Mouse (Mus musculus) cerebellum, adult 8-10 months (tissue): ENCODE measurements around the gene Gm8237.
A peak's percentile ranks its signal among the peaks of the same experiment; 100 is the strongest.
"Not testable (repeated sequence)": the region's sequence is repeated elsewhere in the genome, so short reads cannot be mapped to it uniquely, and the experiment has no call there.

Source experiments
- DNase-seq: peaks from one replicate; pipeline ENCODE4 v3.0.0; 2022

Gene Gm8237

DNA sequence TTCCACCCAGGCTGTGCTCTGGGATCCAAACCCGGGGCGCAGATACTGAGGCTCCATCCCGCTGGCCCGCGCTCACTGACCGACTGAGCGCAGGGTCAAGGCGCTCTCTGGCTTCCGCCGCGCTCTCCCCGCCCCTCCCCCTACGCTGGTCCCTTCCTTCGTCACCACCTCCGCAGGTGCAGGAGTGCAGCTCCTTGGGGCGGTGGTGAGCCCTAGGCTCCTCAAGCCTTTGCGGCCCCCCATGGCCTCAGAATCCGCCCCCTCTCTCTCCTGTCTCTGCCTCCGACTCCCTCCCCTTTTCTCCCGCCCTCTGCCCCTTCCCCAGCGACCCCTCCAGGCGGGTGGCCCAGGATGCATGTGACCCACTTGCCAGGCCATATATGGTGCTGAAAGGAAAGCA is at the start of gene Gm8237:
Gm8237 (minus strand) TSS at position 142 of the 400 bp plus-strand sequence.
- DNase-seq = not testable (repeated sequence)

DNA sequence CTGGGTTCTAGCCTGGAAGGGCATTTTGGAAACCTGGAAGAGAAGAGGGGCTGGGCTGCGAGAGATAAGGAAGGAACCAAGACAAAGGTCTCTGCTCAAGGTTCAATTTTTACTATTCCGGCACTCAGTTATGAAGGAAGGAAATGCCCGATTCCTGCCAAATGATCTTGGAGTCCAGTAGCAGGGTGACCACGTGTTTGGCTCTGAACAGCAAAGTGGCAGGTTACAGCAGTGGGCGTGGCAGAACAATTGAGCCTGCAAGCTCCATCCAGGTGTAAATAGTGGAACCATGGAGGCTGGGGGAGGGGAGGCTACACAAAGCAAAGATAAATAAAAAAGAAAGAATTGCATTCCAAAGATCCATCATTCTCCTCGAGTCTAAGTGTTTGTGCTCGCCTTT is 43.1 kb upstream of the Gm8237 start:
- not testable (repeated sequence) for DNase-seq

DNA sequence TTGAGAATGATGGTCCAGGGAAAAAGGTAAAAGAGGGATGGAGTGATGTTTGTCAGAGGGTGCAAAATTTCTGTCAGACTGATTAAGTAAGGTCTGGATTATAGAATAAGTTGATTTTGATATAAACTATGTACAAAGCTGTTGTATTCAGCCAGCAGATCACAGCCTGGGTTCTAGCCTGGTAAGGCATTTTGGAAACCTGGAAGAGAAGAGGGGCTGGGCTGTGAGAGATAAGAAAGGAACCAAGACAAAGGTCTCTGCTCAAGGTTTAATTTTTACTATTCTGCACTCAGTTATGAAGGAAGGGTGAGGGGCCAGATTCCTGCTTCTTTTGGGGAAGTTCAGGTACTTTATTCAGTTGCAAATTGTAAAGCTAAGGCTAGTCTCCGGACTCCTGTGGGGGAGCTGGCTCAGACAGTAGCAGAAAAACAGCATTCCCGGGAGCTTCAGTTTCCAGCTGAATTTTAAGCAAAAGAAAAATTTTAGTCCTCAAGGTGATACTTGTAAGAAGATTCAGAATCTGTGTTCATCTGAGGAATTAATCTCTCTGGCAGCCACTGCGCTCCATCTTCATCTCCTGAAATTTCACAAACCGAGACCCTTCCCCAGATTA is 38.3 kb upstream of the Gm8237 start:
- not testable (repeated sequence) for DNase-seq

DNA sequence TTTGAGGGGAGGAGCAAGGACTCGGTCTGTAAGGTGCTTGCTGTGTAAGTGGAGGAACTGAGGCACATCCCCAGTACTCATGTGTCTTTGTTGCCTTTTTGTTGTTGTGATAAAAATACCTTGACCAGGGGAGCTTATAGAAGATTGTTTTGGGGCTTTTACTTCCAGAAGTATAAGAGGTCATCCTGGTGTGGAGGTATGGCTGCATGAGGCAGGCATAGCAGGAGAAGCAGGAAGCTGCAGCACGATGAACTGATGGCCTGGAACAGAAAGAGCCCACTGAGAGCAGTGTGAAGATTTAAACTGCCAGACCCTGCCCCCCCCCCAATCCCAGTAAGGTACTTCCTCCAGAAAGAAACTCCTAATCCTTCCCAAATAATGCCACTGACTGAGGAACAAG is 33.5 kb upstream of the Gm8237 start:
- DNase-seq = not testable (repeated sequence)

DNA sequence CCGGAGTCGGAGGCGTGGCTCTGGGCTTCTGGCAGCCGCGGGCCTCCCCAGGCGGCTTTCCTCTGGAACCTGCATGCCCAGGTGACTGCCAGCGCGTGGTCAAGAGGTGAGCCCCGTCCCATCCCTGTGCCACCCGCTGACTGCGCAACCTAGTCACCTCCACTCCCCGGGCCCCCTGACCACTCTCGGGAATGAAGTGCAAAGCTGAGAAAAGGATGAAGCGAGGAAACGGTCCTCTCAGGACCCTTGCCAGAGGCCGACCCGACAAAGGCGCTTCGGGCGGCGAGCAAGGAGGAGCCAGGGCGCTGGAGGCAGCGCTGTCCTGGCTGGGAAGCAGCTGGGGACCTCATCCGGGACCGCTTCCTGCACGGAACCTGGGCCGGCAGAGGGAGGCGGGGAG is 391 bp downstream of the Gm8237 start:
- DNase-seq = not testable (repeated sequence)

DNA sequence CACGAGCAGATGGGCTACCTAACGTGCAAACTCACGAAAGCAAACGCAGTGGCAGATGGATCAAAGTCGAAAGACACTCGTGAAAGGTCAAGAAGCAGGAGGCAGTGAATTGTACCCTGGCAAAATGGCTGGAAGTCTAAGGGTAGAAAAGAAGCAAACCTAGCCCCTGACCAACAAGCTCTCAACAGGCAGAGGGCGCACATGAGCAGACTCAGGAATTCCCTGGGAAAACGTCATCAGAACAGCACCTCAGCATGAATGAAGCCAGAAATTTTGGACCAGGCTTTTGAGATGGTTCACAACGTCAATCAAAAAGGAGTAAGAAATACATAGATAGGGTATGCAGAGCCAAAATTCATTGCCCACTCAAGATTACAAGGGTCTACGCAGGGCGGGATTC is 1.0 kb downstream of the Gm8237 start:
- DNase-seq = peak; percentile 9

DNA sequence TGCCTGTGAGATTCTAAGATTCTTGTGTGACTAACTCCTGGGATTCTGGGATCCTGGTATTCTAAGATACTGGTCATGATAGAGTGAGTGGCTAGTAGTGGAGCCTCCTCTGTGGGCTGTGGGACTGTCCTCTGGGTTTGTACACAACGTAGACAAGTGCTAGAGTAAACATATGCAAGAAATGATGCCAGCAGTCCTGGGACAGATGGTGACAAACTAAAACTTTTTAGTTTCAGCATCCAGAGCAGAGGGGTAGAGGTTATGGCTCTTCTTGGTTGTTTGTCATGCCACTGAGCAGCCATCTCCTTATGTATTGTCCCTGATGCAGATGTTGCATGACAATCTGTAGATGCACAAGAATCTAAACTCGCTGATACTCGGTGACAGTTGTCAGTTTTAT is 24.3 kb downstream of the Gm8237 start:
- not testable (repeated sequence) for DNase-seq

DNA sequence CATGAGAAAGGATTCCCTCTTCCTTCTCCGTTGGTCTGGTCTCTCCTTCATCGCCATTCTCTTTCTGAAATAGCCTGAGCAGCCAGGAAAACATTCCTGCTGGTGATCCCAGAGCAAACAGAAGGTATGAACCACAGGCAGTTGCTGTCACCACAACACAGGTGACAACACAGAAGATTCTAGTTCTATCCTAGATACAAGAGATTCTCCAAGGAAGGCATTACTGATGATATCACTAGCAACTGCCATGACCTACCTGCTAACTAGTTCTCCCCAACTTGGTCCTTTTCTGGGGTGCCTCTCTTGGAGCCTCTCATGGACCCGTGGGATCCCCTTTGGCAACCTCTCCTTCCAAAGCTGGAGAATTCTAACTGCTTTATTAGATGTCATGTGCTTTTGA is 50.0 kb downstream of the Gm8237 start, which contains the start of gene Gm3424:
Gm3424 (minus strand) TSS at position 101 of the 400 bp plus-strand sequence.
- not testable (repeated sequence) for DNase-seq

DNA sequence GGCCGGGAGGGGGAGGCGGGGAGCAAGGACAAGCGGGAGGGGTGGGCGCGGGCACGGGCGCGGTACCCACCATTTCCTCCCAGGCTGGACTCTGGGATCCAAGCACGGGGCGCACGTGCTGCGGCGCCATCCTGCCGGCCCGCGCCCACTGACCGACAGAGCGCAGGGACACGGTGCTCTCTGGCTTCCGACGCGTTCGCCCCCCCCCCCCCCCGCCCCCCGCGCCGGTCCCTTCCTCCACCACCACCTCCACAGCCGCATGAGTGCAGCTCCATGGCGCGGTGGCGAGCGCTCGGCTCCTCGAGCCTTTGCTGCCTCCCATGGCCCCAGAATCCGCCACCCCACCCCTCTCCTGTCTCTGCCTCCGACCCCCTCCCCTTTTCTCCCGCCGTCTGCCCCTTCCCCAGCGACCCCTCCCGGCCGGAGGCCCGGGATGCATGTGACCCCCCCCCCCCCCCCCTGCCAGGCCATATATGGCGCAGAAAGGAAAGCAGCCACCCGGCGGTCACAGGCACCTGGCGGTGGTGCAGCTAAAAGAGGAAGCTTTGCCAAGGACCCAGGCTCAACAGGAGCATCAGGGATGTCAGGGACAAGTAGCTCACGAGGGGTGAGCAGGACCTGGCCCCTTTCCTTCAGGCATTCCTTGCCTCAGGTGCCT is 67.4 kb downstream of the Gm8237 start:
- not testable (repeated sequence) for DNase-seq
